Mouse (Mus musculus) forelimb bud, embryonic 11.5 days (tissue): Measurements from ENCODE around the gene Ift52.

Source experiments
- DNase-seq: peaks from one replicate; pipeline ENCODE4 v3.0.0-alpha.2; 2012; ENCODE audit warnings: low read depth, low spot score

Gene Ift52

DNA sequence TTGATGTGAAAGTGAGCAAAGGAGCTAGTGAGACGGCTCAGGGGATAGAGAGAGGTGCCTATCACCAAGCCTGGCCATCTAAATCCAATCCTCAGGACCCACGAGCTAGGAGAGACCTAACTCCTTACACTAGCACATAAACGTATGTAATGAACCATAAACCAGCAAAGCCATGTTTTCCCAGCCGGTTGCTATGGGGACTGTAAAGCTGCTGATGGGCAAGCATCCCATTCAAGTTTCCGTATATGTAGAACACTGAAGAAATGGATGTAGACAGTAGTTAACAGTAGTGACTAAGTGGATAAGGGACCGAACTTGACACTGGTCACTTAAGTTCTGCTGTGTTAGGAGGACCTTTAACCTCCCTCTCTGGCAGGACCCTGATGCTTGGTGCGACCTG, 56.9 kb downstream of the Ift52 start:
- DNase-seq, result no peak

DNA sequence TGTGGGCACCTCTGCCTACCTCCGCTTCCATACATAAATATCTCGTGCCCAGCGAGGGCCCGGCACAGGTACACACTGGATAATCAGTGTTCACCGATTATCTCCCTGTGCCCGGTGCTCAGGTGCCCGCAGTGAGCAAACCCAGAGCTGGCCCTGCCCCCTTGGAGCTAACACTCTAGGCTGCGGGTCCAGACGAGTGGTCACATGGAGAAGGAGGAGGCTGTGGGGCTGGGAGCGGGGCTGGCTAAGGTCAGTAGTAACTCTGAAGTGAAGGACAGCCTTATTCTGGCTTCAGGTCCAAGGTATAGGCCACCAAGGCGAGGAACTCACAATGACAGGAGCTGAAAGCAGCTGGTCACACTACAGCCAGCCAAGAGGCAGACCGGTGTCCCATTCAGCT, 57.7 kb downstream of the Ift52 start:
- DNase-seq, result no peak

- no peak for DNase-seq
Observed at GRCm38 (mm10) chr2:163075234-163075633, 58.1 kb downstream of the Ift52 start.

GRCm38 (mm10) chr2:163079041-163079440, 61.9 kb downstream of the Ift52 start:
- DNase-seq, result no peak

GRCm38 (mm10) chr2:163082591-163082990, 65.4 kb downstream of the Ift52 start:
- DNase-seq, result no peak

DNA sequence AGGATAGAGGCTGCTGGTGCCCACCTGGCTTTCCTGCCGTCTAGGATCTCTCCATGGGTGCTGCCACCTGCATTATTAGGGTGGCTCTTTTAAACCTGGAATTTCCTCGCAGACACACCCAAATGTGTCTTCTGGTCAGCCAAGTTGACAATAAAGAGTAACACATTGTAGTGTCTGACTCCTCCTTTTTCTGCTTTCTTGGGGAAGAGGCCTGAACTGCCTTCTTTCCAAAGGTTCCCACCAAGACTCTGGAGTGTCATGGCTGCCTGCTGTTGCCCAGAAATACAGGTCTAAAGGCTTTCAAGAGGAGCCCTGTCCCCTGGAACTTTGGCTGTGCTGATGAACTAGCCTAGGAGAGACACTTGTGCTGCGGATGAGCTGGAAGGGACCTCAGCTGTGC, 67.4 kb downstream of the Ift52 start:
- DNase-seq, result no peak

GRCm38 (mm10) chr2:163085047-163085446, 67.9 kb downstream of the Ift52 start:
- no peak for DNase-seq

DNA sequence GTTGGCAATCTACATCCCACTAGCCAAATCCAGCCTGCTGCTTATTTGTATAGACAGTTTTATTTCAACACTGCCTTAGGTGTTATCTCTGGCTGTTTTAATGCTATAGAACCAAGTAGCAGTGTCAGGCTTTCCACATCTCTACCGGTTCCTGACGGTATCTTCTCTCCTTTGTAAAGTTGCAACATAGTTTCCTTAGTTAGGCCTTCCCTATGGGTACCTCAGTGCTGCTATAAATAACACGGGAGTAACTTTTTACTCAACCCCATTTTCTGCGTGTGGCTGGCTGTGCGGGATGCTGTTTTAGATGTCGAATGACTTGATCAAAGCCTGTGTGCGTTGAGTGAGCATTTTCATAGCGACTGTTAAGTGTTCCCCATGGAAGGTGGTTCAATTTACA, 69.4 kb downstream of the Ift52 start:
- DNase-seq, result no peak

- no peak for DNase-seq
Observed at GRCm38 (mm10) chr2:163087728-163088127, 70.6 kb downstream of the Ift52 start, which contains the start of gene Gtsf1l. Gene Gtsf1l, minus strand, starts transcription at chr2:163087855.

DNA sequence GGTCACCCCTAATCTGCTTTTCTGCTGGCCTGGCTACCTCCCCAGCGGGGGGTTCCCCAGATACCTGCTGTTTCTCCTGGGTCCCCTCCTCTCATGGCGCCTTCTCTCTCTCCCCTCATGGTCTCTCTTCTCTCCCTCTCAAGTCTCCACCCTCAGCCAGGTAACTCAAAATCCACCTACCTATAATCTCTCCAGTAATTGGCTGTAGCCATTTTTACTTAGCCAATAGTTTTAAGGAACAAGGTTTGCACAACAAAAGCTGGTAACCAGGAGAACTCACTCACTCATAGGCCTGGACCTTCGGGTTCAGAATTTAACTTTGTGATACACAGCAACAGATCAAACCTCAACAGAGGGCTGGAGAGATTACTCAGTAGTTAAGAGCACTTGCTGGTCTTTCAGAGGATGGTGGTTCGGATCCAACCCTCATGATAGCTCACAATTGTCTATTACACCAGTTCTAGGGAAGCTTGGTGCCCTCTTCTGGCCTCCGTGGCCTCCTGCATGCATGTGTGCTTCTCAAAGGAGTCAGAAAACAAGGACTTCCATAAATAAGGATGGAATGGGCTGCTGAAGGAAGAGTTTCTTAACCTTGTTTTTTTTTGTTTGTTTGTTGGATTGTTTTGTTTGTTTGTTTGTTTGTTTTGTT, 72.4 kb downstream of the Ift52 start:
- no peak for DNase-seq

- no peak for DNase-seq
Observed at GRCm38 (mm10) chr2:163094909-163095308, 77.8 kb downstream of the Ift52 start.
